Mouse (Mus musculus): ENCODE data around the gene Rmdn2.

Gene Rmdn2

DNA sequence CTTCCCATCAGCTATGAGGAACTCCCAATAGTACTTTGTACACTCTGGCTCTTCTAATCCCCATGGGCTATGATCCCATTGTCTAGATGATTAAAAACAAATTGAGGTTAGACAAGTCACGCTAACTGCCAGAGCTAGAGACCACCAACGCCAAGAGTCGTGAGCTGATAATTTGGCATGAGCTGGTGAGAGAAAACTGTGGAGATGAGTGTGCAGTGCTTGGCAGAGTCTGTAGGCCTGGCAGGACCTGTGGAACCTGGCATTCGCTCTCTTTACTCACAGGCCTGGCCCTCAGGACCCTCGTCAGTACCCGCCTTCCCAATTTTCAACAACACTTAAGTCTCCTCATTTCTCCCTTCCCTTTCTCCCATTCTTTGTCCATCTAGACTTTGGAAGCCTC lies 83.9 kb downstream of the Rmdn2 start:
- Histone ChIP-seq H3K27me3 (ENCODE audit: insufficient read depth, low read length) (peaks cover 4% of the 10 kb centered on the region; the same call in 1 of the 2 replicates), H3K4me1 (replicated peaks; ENCODE audit: low read depth, low read length) (0 out of 2 replicates have a peak, but pooled peaks cover 3% of the 10 kb centered on the region), H3K9me3 (ENCODE audit: low read length) (no peaks in the 10 kb centered on the region), H3K4me3 (replicated peaks; ENCODE audit: low read length) (no peak overlapping the region), H3K36me3 (ENCODE audit: insufficient read depth, low read length) (no peaks in the 10 kb centered on the region)
- no peak for TF ChIP-seq POU5F1 (IDR thresholded peaks at IDR 0.05; ENCODE audit: borderline replicate concordance, low read length)
- no peak for TF ChIP-seq NANOG (IDR thresholded peaks at IDR 0.05; ENCODE audit: borderline replicate concordance, low read length)
- no peak for TF ChIP-seq CTCF (conservative IDR thresholded peaks at IDR 0.05; ENCODE audit: low read length)

DNA sequence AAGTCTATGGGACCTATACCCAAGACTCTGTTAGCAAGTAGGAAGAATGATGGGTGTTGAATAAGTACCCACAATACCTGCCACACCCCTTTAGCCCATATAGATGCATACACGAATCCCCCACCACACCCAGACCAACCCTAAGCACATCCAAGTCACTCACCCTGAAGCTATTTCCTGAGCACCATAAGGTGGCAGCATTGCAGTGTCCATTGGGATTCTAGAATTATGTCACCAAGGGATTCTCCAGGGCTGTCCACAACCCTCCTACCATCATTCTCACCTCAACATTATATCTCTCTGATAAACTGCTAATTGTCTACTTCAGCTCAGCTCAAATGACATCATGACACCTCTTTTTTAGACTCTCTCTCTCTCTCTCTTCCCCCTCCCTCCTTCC lies 87.5 kb downstream of the Rmdn2 start:
- H3K27me3 ChIP-seq (ENCODE audit: insufficient read depth, low read length), result peaks cover 7% of the 10 kb centered on the region; the same call in 1 of the 2 replicates
- no peaks in the 10 kb centered on the region for H3K36me3 ChIP-seq (ENCODE audit: insufficient read depth, low read length)
- TF ChIP-seq CTCF (conservative IDR thresholded peaks at IDR 0.05; ENCODE audit: low read length), result peak; percentile 30
- TF ChIP-seq NANOG (IDR thresholded peaks at IDR 0.05; ENCODE audit: borderline replicate concordance, low read length), result no peak
- 0 out of 2 replicates have a peak, but pooled peaks cover 3% of the 10 kb centered on the region for H3K4me1 ChIP-seq (replicated peaks; ENCODE audit: low read depth, low read length)
- no peak overlapping the region for H3K4me3 ChIP-seq (replicated peaks; ENCODE audit: low read length)
- H3K9me3 ChIP-seq (ENCODE audit: low read length), result no peaks in the 10 kb centered on the region

DNA sequence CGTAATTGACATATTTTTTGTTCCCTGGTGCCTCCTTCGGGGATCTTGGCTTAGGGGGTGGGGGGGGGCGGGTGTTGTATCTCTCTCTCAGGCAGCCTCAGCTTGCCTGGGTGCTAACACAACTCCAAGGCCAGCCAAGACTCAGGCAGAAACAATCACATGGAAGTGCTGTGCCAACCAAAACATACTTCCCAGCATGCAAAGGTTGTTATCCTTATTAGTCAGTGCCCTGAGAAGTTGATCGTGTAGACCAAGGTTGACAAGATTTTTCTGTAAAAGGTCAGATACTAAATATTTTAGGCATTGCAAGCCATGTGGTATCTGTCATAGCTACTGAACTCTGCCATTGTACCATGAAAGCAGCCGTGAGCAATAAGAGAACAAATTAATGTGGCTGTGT lies 89.2 kb downstream of the Rmdn2 start:
- Histone ChIP-seq H3K36me3 (ENCODE audit: insufficient read depth, low read length) (no peaks in the 10 kb centered on the region), H3K27me3 (ENCODE audit: insufficient read depth, low read length) (peaks cover 3% of the 10 kb centered on the region; the same call in 1 of the 2 replicates), H3K9me3 (ENCODE audit: low read length) (no peaks in the 10 kb centered on the region), H3K4me3 (replicated peaks; ENCODE audit: low read length) (no peak overlapping the region), H3K4me1 (replicated peaks; ENCODE audit: low read depth, low read length) (0 out of 2 replicates have a peak, but pooled peaks cover 3% of the 10 kb centered on the region)
- no peak for TF ChIP-seq POU5F1 (IDR thresholded peaks at IDR 0.05; ENCODE audit: borderline replicate concordance, low read length)

DNA sequence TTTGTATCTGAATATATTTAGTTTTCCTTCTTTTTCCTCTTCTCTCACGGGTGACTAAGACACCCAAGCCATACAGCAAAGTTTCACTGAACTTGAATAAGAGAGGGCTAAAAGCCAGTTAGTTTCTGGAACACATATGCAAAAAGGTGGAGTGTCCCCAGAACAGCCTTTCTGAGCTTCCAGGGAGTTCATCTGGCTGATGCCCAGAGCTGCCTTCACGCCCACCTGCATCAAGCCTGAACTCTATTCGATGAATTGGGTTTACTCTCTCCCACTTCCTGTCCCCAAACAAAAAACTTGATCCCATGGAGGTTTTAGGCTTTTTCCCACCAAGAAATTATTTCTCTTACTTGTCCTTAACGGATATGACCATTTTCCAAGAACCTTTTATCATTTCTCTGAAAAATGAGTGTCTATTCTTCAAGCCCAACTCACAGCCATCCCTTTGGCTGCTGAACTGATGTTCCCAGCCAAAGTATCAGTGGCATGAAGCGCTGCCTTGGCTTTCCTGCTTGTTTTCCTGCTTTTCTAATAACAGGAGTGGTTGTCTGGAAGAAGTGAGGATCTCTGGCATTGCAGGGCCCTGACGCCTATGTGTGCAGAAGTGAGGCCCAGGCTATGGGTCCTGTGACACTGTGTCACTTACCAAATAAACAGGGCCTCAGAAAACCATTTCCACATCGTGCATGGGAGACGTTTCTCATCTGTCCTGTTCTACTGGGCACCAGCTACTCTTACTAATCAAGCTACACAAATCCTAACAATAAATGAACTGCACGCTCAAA lies 94.2 kb downstream of the Rmdn2 start:
- TF ChIP-seq NANOG (IDR thresholded peaks at IDR 0.05; ENCODE audit: borderline replicate concordance, low read length), result no peak
- TF ChIP-seq CTCF (conservative IDR thresholded peaks at IDR 0.05; ENCODE audit: low read length), result no peak
- TF ChIP-seq POU5F1 (IDR thresholded peaks at IDR 0.05; ENCODE audit: borderline replicate concordance, low read length), result no peak
- H3K4me3 ChIP-seq (replicated peaks; ENCODE audit: low read length), result no peak overlapping the region
- H3K36me3 ChIP-seq (ENCODE audit: insufficient read depth, low read length), result no peaks in the 10 kb centered on the region
- no peaks in the 10 kb centered on the region for H3K9me3 ChIP-seq (ENCODE audit: low read length)
- H3K4me1 ChIP-seq (replicated peaks; ENCODE audit: low read depth, low read length), result peaks cover 28% of the 10 kb centered on the region
- H3K27me3 ChIP-seq (ENCODE audit: insufficient read depth, low read length), result peaks cover 15% of the 10 kb centered on the region

DNA sequence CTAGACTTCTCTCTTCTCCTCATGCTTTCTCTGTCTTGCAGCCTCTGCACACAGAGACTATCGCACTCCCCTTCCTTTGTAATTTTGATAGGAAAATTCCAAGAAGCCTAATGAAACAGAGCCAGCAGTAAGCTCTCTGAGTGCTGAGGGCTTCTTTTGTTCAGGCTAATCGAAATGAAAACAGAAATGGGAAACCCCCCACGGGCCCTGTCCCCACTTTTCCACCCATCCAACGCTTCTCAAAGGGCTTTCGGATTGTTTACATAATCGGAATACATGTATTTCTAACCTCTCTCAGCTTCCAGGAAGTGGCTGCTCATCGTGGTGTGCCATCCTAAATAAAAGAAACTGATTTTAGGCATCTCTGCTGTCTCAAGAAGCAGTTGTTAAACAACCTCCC lies 96.5 kb downstream of the Rmdn2 start:
- Histone ChIP-seq H3K4me1 (replicated peaks; ENCODE audit: low read depth, low read length) (peaks cover 36% of the 10 kb centered on the region), H3K27me3 (ENCODE audit: insufficient read depth, low read length) (peaks cover 28% of the 10 kb centered on the region), H3K9me3 (ENCODE audit: low read length) (no peaks in the 10 kb centered on the region), H3K4me3 (replicated peaks; ENCODE audit: low read length) (no peak overlapping the region), H3K36me3 (ENCODE audit: insufficient read depth, low read length) (no peaks in the 10 kb centered on the region)
- TF ChIP-seq NANOG (IDR thresholded peaks at IDR 0.05; ENCODE audit: borderline replicate concordance, low read length), result peak; percentile 83
- no peak for TF ChIP-seq CTCF (conservative IDR thresholded peaks at IDR 0.05; ENCODE audit: low read length)

DNA sequence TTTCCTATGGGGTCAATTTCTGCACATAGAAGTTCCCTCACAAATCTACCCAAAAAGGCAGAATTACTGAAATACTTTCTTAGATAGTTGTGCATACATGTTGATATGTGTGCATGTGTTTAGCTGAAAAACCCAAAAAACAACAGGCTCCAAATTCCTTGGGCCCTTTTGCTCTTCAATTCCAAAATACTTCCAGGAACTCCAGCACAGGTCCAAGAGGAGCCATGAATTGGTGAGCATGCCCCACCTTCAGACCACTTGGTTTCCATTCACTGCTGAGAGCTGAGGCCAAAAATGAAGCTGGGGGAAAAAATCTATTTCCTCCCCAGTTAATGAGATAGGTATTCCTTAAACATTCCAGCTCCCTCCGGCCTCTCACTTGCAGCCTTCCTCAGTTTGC lies 98.1 kb downstream of the Rmdn2 start:
- no peak overlapping the region for H3K4me3 ChIP-seq (replicated peaks; ENCODE audit: low read length)
- peaks cover 44% of the 10 kb centered on the region for H3K27me3 ChIP-seq (ENCODE audit: insufficient read depth, low read length)
- peaks cover 51% of the 10 kb centered on the region for H3K4me1 ChIP-seq (replicated peaks; ENCODE audit: low read depth, low read length)
- TF ChIP-seq POU5F1 (IDR thresholded peaks at IDR 0.05; ENCODE audit: borderline replicate concordance, low read length) (no peak), CTCF (conservative IDR thresholded peaks at IDR 0.05; ENCODE audit: low read length) (no peak), NANOG (IDR thresholded peaks at IDR 0.05; ENCODE audit: borderline replicate concordance, low read length) (no peak)
- H3K36me3 ChIP-seq (ENCODE audit: insufficient read depth, low read length), result no peaks in the 10 kb centered on the region
- no peaks in the 10 kb centered on the region for H3K9me3 ChIP-seq (ENCODE audit: low read length)

DNA sequence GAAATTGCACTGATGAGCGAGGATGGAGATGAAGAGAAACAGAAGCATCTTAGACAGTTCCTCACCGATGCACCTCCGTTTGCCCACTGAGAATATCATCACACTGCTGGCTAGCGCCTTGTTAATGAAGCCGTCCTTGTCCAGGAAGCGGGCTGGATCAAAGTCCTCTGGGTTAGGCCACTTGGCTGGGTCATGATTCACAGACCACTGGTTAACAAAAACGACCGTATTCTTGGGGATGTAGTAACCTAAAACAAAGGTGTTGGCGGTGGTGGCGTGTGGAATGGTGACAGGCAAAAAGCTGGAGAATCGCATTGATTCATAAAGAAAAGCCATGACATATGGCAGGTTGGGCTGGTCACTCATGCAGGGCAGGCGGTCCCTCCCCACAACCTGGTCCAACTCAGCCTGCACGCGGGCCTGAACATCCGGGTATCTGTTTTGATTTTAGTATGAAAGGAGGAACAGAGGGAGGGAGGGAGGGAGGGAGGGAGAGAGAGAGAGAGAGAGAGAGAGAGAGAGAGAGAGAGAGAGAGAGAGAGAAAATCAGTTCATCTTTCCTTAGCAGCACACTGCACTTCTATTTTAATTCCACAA lies 98.7 kb downstream of the Rmdn2 start:
- Histone ChIP-seq H3K4me1 (replicated peaks; ENCODE audit: low read depth, low read length) (peaks cover 58% of the 10 kb centered on the region), H3K9me3 (ENCODE audit: low read length) (no peaks in the 10 kb centered on the region), H3K27me3 (ENCODE audit: insufficient read depth, low read length) (peaks cover 50% of the 10 kb centered on the region), H3K4me3 (replicated peaks; ENCODE audit: low read length) (no peak overlapping the region), H3K36me3 (ENCODE audit: insufficient read depth, low read length) (no peaks in the 10 kb centered on the region)
- TF ChIP-seq NANOG (IDR thresholded peaks at IDR 0.05; ENCODE audit: borderline replicate concordance, low read length) (no peak), CTCF (conservative IDR thresholded peaks at IDR 0.05; ENCODE audit: low read length) (no peak), POU5F1 (IDR thresholded peaks at IDR 0.05; ENCODE audit: borderline replicate concordance, low read length) (no peak)

DNA sequence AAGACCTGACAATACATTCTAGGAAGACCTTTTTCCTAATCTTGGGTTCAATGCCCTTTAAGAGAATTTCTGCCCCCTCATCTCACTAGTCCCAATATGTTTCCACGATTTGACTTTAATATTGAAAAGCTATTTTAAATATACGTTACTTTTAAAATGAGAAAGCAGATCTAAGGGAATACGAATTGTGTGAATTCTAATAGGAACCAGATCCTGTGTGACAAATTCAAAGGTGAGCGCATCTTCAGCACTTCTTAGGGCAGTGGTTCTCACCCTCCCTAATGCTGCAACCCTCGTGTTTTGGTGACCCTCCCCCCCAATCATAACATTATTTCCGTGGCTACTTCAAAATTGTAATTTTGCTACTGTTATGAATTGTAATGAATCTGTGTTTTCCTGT lies 100.3 kb downstream of the Rmdn2 start:
- H3K9me3 ChIP-seq (ENCODE audit: low read length), result peaks cover 8% of the 10 kb centered on the region
- TF ChIP-seq NANOG (IDR thresholded peaks at IDR 0.05; ENCODE audit: borderline replicate concordance, low read length), result no peak
- peaks cover 64% of the 10 kb centered on the region for H3K27me3 ChIP-seq (ENCODE audit: insufficient read depth, low read length)
- peaks cover 63% of the 10 kb centered on the region for H3K4me1 ChIP-seq (replicated peaks; ENCODE audit: low read depth, low read length)
- H3K36me3 ChIP-seq (ENCODE audit: insufficient read depth, low read length), result no peaks in the 10 kb centered on the region
- H3K4me3 ChIP-seq (replicated peaks; ENCODE audit: low read length), result no peak overlapping the region

DNA sequence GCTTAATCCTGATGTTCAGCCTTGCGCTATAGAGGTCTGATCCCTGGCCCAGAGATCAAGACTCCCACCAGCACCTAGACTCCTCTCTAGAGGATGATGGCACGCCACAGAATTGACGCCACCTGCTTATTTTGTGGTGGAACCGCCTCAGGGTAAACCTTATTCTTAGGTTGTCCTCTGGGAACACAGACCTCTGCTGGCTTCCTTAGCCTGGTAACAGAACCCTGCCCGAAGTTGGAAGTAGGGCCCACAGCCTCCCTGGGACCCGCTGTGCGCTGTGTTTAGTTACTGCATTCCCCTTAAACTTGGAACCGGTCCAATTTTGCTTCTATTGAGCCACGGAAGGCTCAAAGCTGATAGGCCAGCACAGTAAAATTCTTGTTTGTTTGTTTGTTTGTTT lies 100.9 kb downstream of the Rmdn2 start:
- H3K4me1 ChIP-seq (replicated peaks; ENCODE audit: low read depth, low read length), result peaks cover 58% of the 10 kb centered on the region
- peak overlapping the region; percentile 76; the same call in 1 of the 2 replicates for H3K4me3 ChIP-seq (replicated peaks; ENCODE audit: low read length)
- TF ChIP-seq POU5F1 (IDR thresholded peaks at IDR 0.05; ENCODE audit: borderline replicate concordance, low read length) (no peak), NANOG (IDR thresholded peaks at IDR 0.05; ENCODE audit: borderline replicate concordance, low read length) (no peak), CTCF (conservative IDR thresholded peaks at IDR 0.05; ENCODE audit: low read length) (no peak)
- peaks cover 69% of the 10 kb centered on the region for H3K27me3 ChIP-seq (ENCODE audit: insufficient read depth, low read length)
- no peaks in the 10 kb centered on the region for H3K36me3 ChIP-seq (ENCODE audit: insufficient read depth, low read length)
- peaks cover 14% of the 10 kb centered on the region for H3K9me3 ChIP-seq (ENCODE audit: low read length)
